Mouse (Mus musculus) ES-E14 (cell line): ENCODE results near the gene Rb1. TPM values are rescaled to one million over a fixed set of nuclear protein-coding genes. Genes with fewer than 3 reads are reported as not detected.

Source experiments
- DNase-seq: peaks from one replicate; pipeline ENCODE4 v3.0.0-alpha.2; 2013; ENCODE audit warnings: low read depth, low spot score
- H3K27ac ChIP-seq: 2 replicates; pipeline ENCODE4 v1.5.1; 2012; ENCODE audit warnings: low read depth, mild to moderate bottlenecking, low read length, moderate library complexity, mixed read lengths; ENCODE audit not compliant: poor library complexity, insufficient read depth, severe bottlenecking
- H3K36me3 ChIP-seq: 2 replicates; pipeline ENCODE4 v1.6.1; 2012; ENCODE audit warnings: mild to moderate bottlenecking, low read length, moderate library complexity, mixed read lengths; ENCODE audit not compliant: control insufficient read depth, poor library complexity, insufficient read depth, severe bottlenecking
- H3K4me1 ChIP-seq, 2 experiments: fragments of 150-350 bp in 1 of 2; sonication (generic) in 1 of 2; 2 replicates each; pipeline ENCODE4 v1.6.1; 2012; ENCODE audit warnings: low read length in 2 of 2, mild to moderate bottlenecking in 1 of 2, mixed read lengths in 1 of 2; ENCODE audit not compliant: control insufficient read depth in 2 of 2, insufficient read depth in 2 of 2, poor library complexity in 1 of 2
- H3K4me3 ChIP-seq, 2 experiments: fragments of 150-350 bp in 1 of 2; sonication (generic) in 1 of 2; 2 replicates each; pipeline ENCODE4 v1.5.1; 2012; ENCODE audit warnings: low read length in 2 of 2, low read depth in 1 of 2, mild to moderate bottlenecking in 1 of 2, mixed read lengths in 1 of 2; ENCODE audit not compliant: insufficient read depth in 1 of 2, poor library complexity in 1 of 2, severe bottlenecking in 1 of 2
- H3K9ac ChIP-seq: 2 replicates; pipeline ENCODE4 v1.6.1; 2012; ENCODE audit warnings: low read depth, mild to moderate bottlenecking, low read length, mixed read lengths; ENCODE audit not compliant: poor library complexity, insufficient read depth, severe bottlenecking
- H3K9me3 ChIP-seq: fragments of 150-350 bp; sonication (generic); 2 replicates; pipeline ENCODE4 v1.6.1; 2012; ENCODE audit warnings: low read depth, mild to moderate bottlenecking, low read length; ENCODE audit not compliant: control insufficient read depth, insufficient read depth
- CHD2 ChIP-seq: IDR thresholded peaks from 2 replicates; pipeline ENCODE4 v1.6.1; 2014; ENCODE audit warnings: mild to moderate bottlenecking, low read depth, low read length, inconsistent platforms
- HCFC1 ChIP-seq: IDR thresholded peaks from 2 replicates; pipeline ENCODE4 v1.6.1; 2012; ENCODE audit warnings: low read length, inconsistent platforms, borderline replicate concordance; ENCODE audit not compliant: insufficient read depth
- MAFK ChIP-seq: IDR thresholded peaks from 2 replicates; pipeline ENCODE4 v1.6.1; 2014; ENCODE audit warnings: mild to moderate bottlenecking, low read depth, low read length, inconsistent platforms; ENCODE audit not compliant: insufficient read depth
- ZC3H11A ChIP-seq: IDR thresholded peaks from 2 replicates; pipeline ENCODE4 v1.6.1; 2012; ENCODE audit warnings: low read depth, mild to moderate bottlenecking, inconsistent platforms, low read length, borderline replicate concordance
- ZNF384 ChIP-seq: IDR thresholded peaks from 2 replicates; pipeline ENCODE4 v1.6.1; 2012; ENCODE audit warnings: low read depth, low read length, inconsistent platforms
- in situ Hi-C, 2 experiments: fragments of 600-800 bp; cut with MboI; formaldehyde crosslinking; loops; one replicate each; pipeline ENCODE4 v1.15.1; 2025; ENCODE audit warnings: low sequenced_read_pairs in 2 of 2, inconsistent platforms in 1 of 2; ENCODE audit not compliant: unreplicated experiment in 2 of 2
- total RNA-seq: library from RNA; depleted of rRNA; stranded (reverse); fragments of 300-350 nt; gene quantifications from 2 replicates; pipeline ENCODE4 v1.2.3, GENCODE M21; 2012

Gene Rb1
- total RNA-seq, 1 experiment = 4.7 TPM

DNA sequence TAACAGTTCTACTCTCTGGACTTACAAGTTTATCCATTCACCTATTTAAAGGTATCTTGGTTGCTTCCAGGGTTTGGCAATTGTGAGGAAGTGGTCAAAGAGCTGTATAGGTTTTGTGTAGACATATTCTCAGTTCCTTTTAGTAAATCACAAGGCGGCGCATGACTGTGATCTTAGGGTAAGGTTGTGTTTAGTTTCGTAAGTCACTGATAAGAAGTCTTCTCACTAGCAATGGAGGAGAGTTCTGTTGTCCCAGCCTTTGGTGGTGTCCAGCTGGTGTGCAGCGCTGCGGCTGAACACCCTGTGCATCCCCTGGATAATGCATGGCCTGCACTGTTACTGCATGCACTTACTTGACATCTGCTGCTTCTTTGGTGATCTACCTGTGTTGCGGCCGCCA, 138.7 kb downstream of the Rb1 start:
- in situ Hi-C loops = no loop called here
- Histone ChIP-seq H3K4me3 (no peak overlapping the region), H3K36me3 (no peaks in the 10 kb centered on the region), H3K9me3 (no peaks in the 10 kb centered on the region), H3K9ac (no peak overlapping the region), H3K27ac (no peak overlapping the region), H3K4me1 (no peaks in the 10 kb centered on the region)
- no peak for DNase-seq
- TF ChIP-seq CHD2 (no peak), ZNF384 (no peak), ZC3H11A (no peak), MAFK (no peak), HCFC1 (no peak)

DNA sequence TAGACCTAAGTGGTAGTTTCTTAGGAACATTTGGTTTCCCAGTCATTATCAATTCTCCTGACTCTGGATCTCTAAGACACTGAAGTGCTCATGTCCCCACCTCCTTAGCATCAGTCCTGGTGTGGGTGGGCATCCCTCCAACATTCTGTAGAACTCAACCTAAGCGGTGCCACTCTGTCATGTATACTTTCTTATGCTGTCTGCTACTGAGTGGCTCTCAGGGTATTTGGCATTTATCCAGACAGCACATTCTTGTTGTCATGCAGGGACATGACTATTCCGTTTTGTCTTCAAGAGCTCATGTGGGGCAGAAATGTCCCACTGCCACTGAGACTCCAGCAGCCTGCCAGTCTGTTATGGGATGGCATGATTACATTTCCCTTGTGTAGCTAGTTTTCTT, 144.5 kb downstream of the Rb1 start:
- H3K36me3 ChIP-seq = peaks cover 6% of the 10 kb centered on the region; the same call in 1 of the 2 replicates
- no peaks in the 10 kb centered on the region for H3K9me3 ChIP-seq
- no peak overlapping the region for H3K9ac ChIP-seq
- no peaks in the 10 kb centered on the region for H3K4me1 ChIP-seq
- no peak overlapping the region for H3K4me3 ChIP-seq
- TF ChIP-seq MAFK = no peak
- TF ChIP-seq CHD2 = no peak
- no peak overlapping the region for H3K27ac ChIP-seq
- in situ Hi-C loops = no loop called here
- DNase-seq = no peak

DNA sequence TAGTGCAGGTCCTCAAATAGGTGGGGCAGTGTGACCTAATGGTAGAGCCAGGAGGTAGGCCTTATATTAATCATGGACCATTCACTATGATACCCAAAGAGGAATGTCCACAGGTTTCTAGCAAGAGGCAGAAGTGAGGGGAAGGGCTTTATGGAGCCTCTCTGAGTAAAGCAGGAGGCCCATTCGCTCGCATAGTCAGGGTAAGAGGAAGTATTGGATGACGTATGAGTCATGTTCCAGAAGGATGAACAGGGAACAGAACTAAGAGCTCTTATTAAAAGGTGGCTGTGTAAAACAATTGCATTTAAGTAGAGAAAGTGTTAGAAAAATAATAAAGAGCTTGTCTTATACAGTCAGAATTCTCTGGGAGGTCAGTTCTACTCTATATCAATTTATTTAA, 145.0 kb downstream of the Rb1 start:
- in situ Hi-C loops = no loop called here
- H3K27ac ChIP-seq = no peak overlapping the region
- DNase-seq = no peak
- H3K9me3 ChIP-seq = no peaks in the 10 kb centered on the region
- no peak overlapping the region for H3K9ac ChIP-seq
- H3K36me3 ChIP-seq = peaks cover 6% of the 10 kb centered on the region; the same call in 1 of the 2 replicates
- no peak overlapping the region for H3K4me3 ChIP-seq
- TF ChIP-seq CHD2 (no peak), ZNF384 (no peak), ZC3H11A (no peak), MAFK (no peak), HCFC1 (no peak)
- no peaks in the 10 kb centered on the region for H3K4me1 ChIP-seq

DNA sequence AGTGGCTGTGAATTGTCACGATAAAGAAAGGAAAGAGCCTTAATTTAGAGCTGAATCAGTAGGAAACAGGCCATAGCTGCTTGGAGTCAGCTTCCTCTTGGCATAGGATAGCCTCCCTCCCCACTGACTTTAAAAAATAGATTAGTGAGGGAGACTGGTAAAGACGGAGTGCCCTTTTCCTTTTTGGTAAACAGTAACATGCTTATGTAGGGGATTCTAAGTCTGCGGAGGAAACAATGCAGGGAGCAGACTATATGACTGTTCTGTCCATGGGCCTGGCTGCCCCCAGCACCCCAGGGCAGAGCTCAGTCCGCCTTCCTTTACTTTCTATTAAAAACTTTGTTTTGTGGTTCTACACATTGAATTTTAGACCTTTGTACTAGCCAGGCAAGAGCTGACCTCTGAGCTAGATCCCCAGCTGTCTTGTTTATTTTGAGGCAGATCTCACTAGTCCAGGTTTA, 146.4 kb downstream of the Rb1 start:
- H3K9me3 ChIP-seq = no peaks in the 10 kb centered on the region
- no peak overlapping the region for H3K4me3 ChIP-seq
- H3K4me1 ChIP-seq = no peaks in the 10 kb centered on the region
- H3K9ac ChIP-seq = no peak overlapping the region
- peaks cover 6% of the 10 kb centered on the region; the same call in 1 of the 2 replicates for H3K36me3 ChIP-seq
- no peak for DNase-seq
- H3K27ac ChIP-seq = no peak overlapping the region
- in situ Hi-C loops = no loop called here
- TF ChIP-seq ZC3H11A (no peak), HCFC1 (no peak), MAFK (no peak), CHD2 (no peak), ZNF384 (no peak)

DNA sequence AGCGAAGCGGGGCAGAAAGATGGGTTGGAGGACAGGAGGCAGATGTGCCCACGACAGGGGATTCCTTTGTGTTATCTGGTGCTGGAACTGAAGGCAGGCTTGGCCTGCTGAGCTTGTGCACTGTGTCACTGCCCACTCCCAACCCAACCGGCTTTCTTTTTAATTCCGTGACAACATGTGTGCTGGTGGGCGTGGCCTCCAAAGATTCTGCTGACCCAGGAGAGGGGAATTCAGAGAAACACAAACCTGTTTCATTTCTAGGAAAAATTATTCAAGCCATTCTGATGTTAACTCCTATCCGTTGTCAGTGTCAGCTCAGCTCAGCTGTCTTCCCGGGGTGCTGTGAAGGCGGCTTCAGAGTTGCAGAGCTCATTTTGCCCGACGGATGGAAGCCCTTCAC, 147.7 kb downstream of the Rb1 start:
- H3K27ac ChIP-seq = no peak overlapping the region
- H3K4me1 ChIP-seq = no peaks in the 10 kb centered on the region
- H3K9ac ChIP-seq = no peak overlapping the region
- DNase-seq = no peak
- H3K9me3 ChIP-seq = no peaks in the 10 kb centered on the region
- no peak overlapping the region for H3K4me3 ChIP-seq
- H3K36me3 ChIP-seq = peaks cover 9% of the 10 kb centered on the region; the same call in 1 of the 2 replicates
- in situ Hi-C loops = no loop called here
- TF ChIP-seq HCFC1 (no peak), ZC3H11A (no peak), MAFK (no peak)
